Mouse (Mus musculus) E14TG2a.4 (cell line): ENCODE results near the gene Nrxn3.

Experiments used
- CTCF ChIP-seq: conservative IDR thresholded peaks from 2 replicates; pipeline ENCODE4 v1.5.1; 2014; ENCODE audit warnings: low read length
- NANOG ChIP-seq: IDR thresholded peaks from 2 replicates; pipeline ENCODE4 v1.6.1; 2014; ENCODE audit warnings: borderline replicate concordance, low read length, mixed read lengths
- POU5F1 ChIP-seq: IDR thresholded peaks from 2 replicates; pipeline ENCODE4 v1.6.1; 2014; ENCODE audit warnings: low read length, borderline replicate concordance

DNA sequence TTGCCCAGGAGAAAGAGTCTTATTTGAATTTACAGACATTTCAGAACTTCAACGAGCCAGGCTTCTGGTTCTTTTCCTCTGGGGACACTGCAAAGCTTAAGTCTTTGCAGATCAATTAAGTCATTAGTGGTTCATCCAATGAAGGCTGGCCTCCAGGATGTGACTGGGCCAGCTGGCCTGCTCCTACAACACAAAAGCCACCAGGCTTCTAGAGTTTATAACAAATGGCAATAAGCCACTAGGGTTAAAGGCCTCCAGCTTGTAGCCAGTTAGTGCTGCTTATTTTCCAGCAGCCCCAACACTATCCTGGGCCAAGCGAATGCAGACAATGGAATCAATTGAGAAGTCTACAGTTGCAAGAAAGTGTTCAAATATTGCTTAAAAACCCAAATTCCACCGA, 1304.3 kb downstream of the Nrxn3 start:
- TF ChIP-seq CTCF (no peak), NANOG (no peak), POU5F1 (no peak)
